Mouse (Mus musculus): Measurements from ENCODE around the gene Chst15. TPM values are rescaled to one million over a fixed set of nuclear protein-coding genes. Genes with fewer than 3 reads are reported as not detected.

The Chst15 gene
- polyA plus RNA-seq, 1 experiment from 2014 or later, result 8.4 TPM

DNA sequence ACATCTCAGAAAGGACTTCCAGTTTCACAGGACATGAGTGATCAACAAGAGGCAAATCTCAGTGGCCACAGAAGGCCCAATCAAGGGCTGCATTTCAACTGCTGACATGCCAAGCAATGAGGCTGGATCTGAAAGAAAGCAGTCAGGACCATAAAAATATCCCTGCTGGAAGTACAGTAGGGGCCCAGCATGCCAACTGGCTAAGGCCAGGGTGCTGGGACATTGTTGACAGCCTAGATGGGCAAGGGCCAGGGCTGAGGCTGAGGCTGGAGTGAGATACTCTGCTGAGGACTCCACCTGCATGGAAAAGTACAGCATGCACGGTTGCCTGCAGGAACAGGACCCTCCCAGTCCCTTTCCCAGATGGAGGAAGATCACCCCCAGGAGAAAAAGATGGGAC lies 120.4 kb downstream of the Chst15 start:
- no peaks in the 10 kb centered on the region for H3K9me3 ChIP-seq (replicated peaks; ENCODE audit: control insufficient read depth, low read length)
- H3K9ac ChIP-seq (ENCODE audit: low read length), result no peak overlapping the region
- no peak overlapping the region for H3K4me2 ChIP-seq (ENCODE audit: low read length)
- H3K36me3 ChIP-seq (ENCODE audit: control insufficient read depth, insufficient read depth, low read length), result no peaks in the 10 kb centered on the region
- DNase-seq (ENCODE audit: low spot score) (no peak), ATAC-seq (no peak)
- no peak overlapping the region for H3K27ac ChIP-seq (ENCODE audit: low read depth, low read length)
- 90% methylated on average over 1 of the region's 1 CpGs for WGBS
- H3K4me1 ChIP-seq (ENCODE audit: control insufficient read depth, insufficient read depth, low read length), result 0 out of 2 replicates have a peak, but pooled peaks cover 3% of the 10 kb centered on the region
- H3K4me3 ChIP-seq (ENCODE audit: low read depth, low read length), result no peak overlapping the region
- no peaks in the 10 kb centered on the region for H3K27me3 ChIP-seq (replicated peaks; ENCODE audit: control insufficient read depth, insufficient read depth, low read length)

DNA sequence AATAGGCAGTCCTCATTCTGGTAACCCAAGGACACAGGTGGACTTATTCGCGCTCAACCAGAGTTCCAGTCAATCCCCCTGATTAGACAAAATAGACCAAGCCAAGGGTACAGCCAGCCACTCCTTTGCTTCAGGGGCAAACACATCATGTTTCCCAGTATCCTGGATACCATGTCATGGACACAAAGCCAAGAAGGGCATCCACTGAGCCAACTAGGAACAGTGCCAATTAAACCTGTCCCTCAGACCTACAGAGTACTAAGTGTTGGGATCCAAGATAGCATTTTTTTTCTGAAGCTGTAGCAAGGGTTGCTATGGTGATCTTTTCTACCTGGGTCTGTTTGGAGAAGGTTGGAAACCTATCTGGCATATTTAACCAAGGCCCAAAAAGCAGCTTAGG lies 123.4 kb downstream of the Chst15 start:
- peak; percentile 31 for DNase-seq (ENCODE audit: low spot score)
- 75% methylated on average over 2 of the region's 2 CpGs for WGBS
- Histone ChIP-seq H3K4me1 (ENCODE audit: control insufficient read depth, insufficient read depth, low read length) (0 out of 2 replicates have a peak, but pooled peaks cover 3% of the 10 kb centered on the region), H3K27me3 (replicated peaks; ENCODE audit: control insufficient read depth, insufficient read depth, low read length) (no peaks in the 10 kb centered on the region), H3K36me3 (ENCODE audit: control insufficient read depth, insufficient read depth, low read length) (no peaks in the 10 kb centered on the region), H3K4me2 (ENCODE audit: low read length) (no peak overlapping the region), H3K9ac (ENCODE audit: low read length) (no peak overlapping the region), H3K9me3 (replicated peaks; ENCODE audit: control insufficient read depth, low read length) (no peaks in the 10 kb centered on the region), H3K27ac (ENCODE audit: low read depth, low read length) (no peak overlapping the region), H3K4me3 (ENCODE audit: low read depth, low read length) (no peak overlapping the region)
- no peak for ATAC-seq

DNA sequence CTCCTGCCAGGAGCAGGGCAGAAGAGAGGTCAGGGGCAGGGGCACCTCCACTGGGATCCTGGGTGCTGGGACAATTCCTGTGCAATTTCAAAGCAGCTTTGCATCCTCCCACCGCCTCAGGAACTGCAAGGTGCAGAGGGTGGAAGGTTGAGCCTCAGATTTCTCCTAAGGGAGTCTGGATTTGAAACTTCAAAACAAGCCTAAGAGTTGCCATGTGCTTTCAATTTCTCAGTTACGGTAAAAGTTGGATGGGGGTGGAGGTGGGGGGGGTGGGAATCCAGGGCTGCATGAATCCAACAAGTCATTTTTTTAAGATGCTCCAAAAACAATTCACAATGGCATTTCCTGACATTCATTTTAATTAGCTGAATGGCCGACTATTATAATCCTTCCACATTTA lies 129.6 kb downstream of the Chst15 start:
- Histone ChIP-seq H3K36me3 (ENCODE audit: control insufficient read depth, insufficient read depth, low read length) (no peaks in the 10 kb centered on the region), H3K4me2 (ENCODE audit: low read length) (no peak overlapping the region), H3K9ac (ENCODE audit: low read length) (no peak overlapping the region), H3K9me3 (replicated peaks; ENCODE audit: control insufficient read depth, low read length) (no peaks in the 10 kb centered on the region), H3K4me1 (ENCODE audit: control insufficient read depth, insufficient read depth, low read length) (peaks cover 11% of the 10 kb centered on the region; the same call in 1 of the 2 replicates), H3K27ac (ENCODE audit: low read depth, low read length) (no peak overlapping the region), H3K4me3 (ENCODE audit: low read depth, low read length) (no peak overlapping the region), H3K27me3 (replicated peaks; ENCODE audit: control insufficient read depth, insufficient read depth, low read length) (no peaks in the 10 kb centered on the region)
- ATAC-seq (no peak), DNase-seq (ENCODE audit: low spot score) (no peak)
- WGBS, result 59% methylated on average over 3 of the region's 3 CpGs

Other genes with a start within 250 kb of the Chst15 start
- gene Cpxm2, start 162.5 kb downstream of the Chst15 start, polyA plus RNA-seq (2014; fragmentation: Nextera tagmentation; extraction: Ambion mirVana), result 1.2 and 1.6 TPM in 2 replicates